Mouse (Mus musculus): ENCODE data around the gene Glrb.

The Glrb gene

DNA sequence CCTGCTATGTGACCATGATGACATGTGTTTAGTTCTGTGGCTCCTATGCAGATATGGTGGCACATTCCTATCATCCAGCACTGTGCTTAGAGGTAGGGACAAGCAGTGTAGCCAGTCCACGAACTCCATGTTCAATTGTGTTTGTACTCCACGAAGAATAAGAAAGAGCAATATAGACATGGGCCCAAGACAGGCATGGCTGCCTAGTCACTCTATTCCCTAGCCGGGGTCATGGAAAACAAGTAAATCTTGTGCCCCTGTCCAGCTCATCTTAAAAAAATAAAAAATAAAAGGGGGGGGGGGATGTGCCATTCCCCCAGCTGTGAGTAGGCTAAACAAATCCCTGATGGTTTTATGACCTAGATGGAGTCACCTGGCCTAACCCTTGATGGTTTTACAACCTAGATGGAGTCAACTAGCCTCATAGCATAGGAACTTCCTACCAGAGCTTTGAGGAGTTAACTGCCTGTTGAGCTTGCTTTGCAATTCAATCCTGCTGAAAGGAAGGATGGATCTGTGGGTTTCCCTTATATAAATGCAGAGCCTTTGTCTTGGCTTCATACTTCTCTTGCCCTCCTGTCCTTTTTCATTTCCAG lies 60.5 kb downstream of the Glrb start:
- Histone ChIP-seq H3K9me3 (ENCODE audit: low read length) (no peaks in the 10 kb centered on the region), H3K27me3 (ENCODE audit: insufficient read depth, low read length) (no peaks in the 10 kb centered on the region), H3K4me3 (replicated peaks; ENCODE audit: low read length) (no peak overlapping the region), H3K36me3 (ENCODE audit: insufficient read depth, low read length) (no peaks in the 10 kb centered on the region), H3K4me1 (replicated peaks; ENCODE audit: low read depth, low read length) (no peaks in the 10 kb centered on the region)
- TF ChIP-seq POU5F1 (IDR thresholded peaks at IDR 0.05; ENCODE audit: borderline replicate concordance, low read length) (no peak), CTCF (conservative IDR thresholded peaks at IDR 0.05; ENCODE audit: low read length) (no peak), NANOG (IDR thresholded peaks at IDR 0.05; ENCODE audit: borderline replicate concordance, low read length) (no peak)

DNA sequence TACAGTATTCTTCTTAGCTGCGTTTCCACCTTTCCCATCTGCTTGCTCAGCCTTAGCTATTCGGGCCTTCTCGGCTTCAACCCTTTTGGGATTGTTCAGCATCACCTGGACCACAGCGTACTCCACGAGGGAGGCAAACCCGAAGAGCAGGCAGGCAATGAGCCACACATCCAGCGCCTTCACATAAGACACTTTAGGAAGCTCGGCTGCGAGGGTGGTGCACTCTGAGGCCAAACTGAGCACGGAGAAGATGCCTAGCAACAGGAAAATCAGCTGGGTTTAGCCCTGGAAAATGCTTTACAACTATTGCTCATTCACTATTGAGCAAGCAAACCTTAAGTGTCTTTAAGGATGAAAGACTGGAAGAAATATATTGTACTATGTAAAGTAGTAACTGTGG lies 62.5 kb downstream of the Glrb start:
- H3K4me1 ChIP-seq (replicated peaks; ENCODE audit: low read depth, low read length) = no peaks in the 10 kb centered on the region
- no peak overlapping the region for H3K4me3 ChIP-seq (replicated peaks; ENCODE audit: low read length)
- TF ChIP-seq POU5F1 (IDR thresholded peaks at IDR 0.05; ENCODE audit: borderline replicate concordance, low read length) (no peak), NANOG (IDR thresholded peaks at IDR 0.05; ENCODE audit: borderline replicate concordance, low read length) (no peak), CTCF (conservative IDR thresholded peaks at IDR 0.05; ENCODE audit: low read length) (no peak)
- H3K9me3 ChIP-seq (ENCODE audit: low read length) = no peaks in the 10 kb centered on the region
- H3K36me3 ChIP-seq (ENCODE audit: insufficient read depth, low read length) = no peaks in the 10 kb centered on the region
- no peaks in the 10 kb centered on the region for H3K27me3 ChIP-seq (ENCODE audit: insufficient read depth, low read length)

DNA sequence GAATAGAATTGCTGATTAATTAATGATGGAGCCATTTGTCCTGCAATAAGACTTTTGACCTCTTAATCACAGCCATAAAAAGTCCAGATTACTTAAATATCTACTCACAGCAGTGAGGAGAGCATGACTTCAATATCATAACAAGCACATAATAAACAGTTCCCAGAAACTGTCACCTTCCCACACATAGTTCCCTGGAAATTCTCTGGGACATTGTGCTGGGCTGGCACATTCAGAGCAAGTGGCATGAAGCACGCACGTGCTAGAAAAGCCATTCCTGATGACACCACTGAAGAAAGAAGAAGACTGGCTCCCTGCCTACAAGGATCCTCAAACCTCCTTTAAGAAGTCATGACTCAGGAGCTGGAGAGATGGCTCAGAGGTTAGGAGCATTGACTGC lies 67.8 kb downstream of the Glrb start:
- Histone ChIP-seq H3K9me3 (ENCODE audit: low read length) (no peaks in the 10 kb centered on the region), H3K4me1 (replicated peaks; ENCODE audit: low read depth, low read length) (no peaks in the 10 kb centered on the region), H3K36me3 (ENCODE audit: insufficient read depth, low read length) (no peaks in the 10 kb centered on the region), H3K27me3 (ENCODE audit: insufficient read depth, low read length) (no peaks in the 10 kb centered on the region), H3K4me3 (replicated peaks; ENCODE audit: low read length) (no peak overlapping the region)
- TF ChIP-seq CTCF (conservative IDR thresholded peaks at IDR 0.05; ENCODE audit: low read length) (no peak), POU5F1 (IDR thresholded peaks at IDR 0.05; ENCODE audit: borderline replicate concordance, low read length) (no peak), NANOG (IDR thresholded peaks at IDR 0.05; ENCODE audit: borderline replicate concordance, low read length) (no peak)

GRCm38 (mm10) chr3:80839845-80840244 lies 73.6 kb downstream of the Glrb start:
- TF ChIP-seq POU5F1 (IDR thresholded peaks at IDR 0.05; ENCODE audit: borderline replicate concordance, low read length) = no peak
- TF ChIP-seq CTCF (conservative IDR thresholded peaks at IDR 0.05; ENCODE audit: low read length) = no peak
- TF ChIP-seq NANOG (IDR thresholded peaks at IDR 0.05; ENCODE audit: borderline replicate concordance, low read length) = no peak
- Histone ChIP-seq H3K27me3 (ENCODE audit: insufficient read depth, low read length) (no peaks in the 10 kb centered on the region), H3K4me1 (replicated peaks; ENCODE audit: low read depth, low read length) (no peaks in the 10 kb centered on the region), H3K4me3 (replicated peaks; ENCODE audit: low read length) (no peak overlapping the region), H3K36me3 (ENCODE audit: insufficient read depth, low read length) (no peaks in the 10 kb centered on the region), H3K9me3 (ENCODE audit: low read length) (no peaks in the 10 kb centered on the region)

DNA sequence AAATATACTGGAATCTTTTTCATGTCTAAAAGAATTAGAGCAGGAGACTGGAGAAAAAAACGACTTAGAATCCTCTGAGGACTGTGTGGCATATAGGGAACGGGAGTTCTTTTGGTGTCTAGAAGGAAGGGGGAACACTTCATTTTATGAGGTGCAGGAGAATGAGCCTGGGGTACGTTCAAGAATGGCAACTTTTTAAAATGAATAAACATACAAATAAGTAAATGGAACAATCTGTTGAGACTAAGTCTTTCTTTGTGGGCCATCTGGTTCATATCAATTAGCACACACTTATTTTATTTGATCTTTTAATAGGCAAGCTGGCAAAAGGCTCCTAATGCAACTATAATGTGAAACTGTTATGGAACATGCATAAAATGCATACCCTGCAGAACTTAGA lies 75.9 kb downstream of the Glrb start:
- TF ChIP-seq CTCF (conservative IDR thresholded peaks at IDR 0.05; ENCODE audit: low read length) (no peak), NANOG (IDR thresholded peaks at IDR 0.05; ENCODE audit: borderline replicate concordance, low read length) (no peak), POU5F1 (IDR thresholded peaks at IDR 0.05; ENCODE audit: borderline replicate concordance, low read length) (no peak)
- no peaks in the 10 kb centered on the region for H3K9me3 ChIP-seq (ENCODE audit: low read length)
- H3K4me1 ChIP-seq (replicated peaks; ENCODE audit: low read depth, low read length) = no peaks in the 10 kb centered on the region
- no peaks in the 10 kb centered on the region for H3K36me3 ChIP-seq (ENCODE audit: insufficient read depth, low read length)
- no peaks in the 10 kb centered on the region for H3K27me3 ChIP-seq (ENCODE audit: insufficient read depth, low read length)
- H3K4me3 ChIP-seq (replicated peaks; ENCODE audit: low read length) = no peak overlapping the region

DNA sequence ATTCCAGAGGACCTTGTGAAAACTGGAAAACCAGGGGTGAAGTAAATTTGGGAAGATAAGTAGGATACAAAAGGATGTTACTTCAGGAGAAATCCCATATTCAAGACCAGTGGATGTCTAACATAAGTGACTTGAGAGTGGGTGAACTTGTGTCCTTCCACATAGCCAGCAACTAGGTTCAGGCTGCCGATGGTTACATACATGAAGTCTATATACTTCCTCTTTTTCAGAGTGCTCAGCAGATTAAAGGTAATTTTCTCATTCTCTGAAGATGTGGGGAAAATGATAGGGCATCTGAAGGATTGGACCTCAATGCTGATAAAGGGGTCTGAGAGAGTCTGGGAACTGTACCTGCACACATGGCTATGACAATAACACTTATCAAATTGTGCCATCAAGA lies 89.5 kb downstream of the Glrb start:
- no peak overlapping the region for H3K4me3 ChIP-seq (replicated peaks; ENCODE audit: low read length)
- H3K27me3 ChIP-seq (ENCODE audit: insufficient read depth, low read length) = no peaks in the 10 kb centered on the region
- TF ChIP-seq NANOG (IDR thresholded peaks at IDR 0.05; ENCODE audit: borderline replicate concordance, low read length) (no peak), CTCF (conservative IDR thresholded peaks at IDR 0.05; ENCODE audit: low read length) (no peak), POU5F1 (IDR thresholded peaks at IDR 0.05; ENCODE audit: borderline replicate concordance, low read length) (no peak)
- H3K36me3 ChIP-seq (ENCODE audit: insufficient read depth, low read length) = no peaks in the 10 kb centered on the region
- no peaks in the 10 kb centered on the region for H3K4me1 ChIP-seq (replicated peaks; ENCODE audit: low read depth, low read length)
- H3K9me3 ChIP-seq (ENCODE audit: low read length) = no peaks in the 10 kb centered on the region

DNA sequence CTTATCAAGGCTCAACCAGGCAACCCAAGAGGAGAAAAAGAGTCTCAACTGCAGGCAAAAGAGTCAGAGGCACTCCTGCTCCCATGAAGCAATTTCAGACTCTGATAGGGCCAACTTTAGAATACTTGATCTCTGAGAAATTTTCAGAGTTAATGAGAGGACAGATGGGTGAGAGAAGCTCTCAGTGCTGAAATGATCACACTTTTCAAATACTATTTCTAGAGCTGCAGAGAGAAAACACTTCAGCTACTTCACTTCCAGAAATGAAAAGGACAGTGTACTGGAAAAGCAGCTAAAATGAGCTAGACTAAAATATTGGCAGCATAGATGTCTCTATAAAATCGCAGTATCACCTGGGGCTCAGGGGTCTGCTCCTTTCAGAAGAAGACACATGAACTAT lies 94.8 kb downstream of the Glrb start:
- TF ChIP-seq POU5F1 (IDR thresholded peaks at IDR 0.05; ENCODE audit: borderline replicate concordance, low read length) (no peak), CTCF (conservative IDR thresholded peaks at IDR 0.05; ENCODE audit: low read length) (no peak), NANOG (IDR thresholded peaks at IDR 0.05; ENCODE audit: borderline replicate concordance, low read length) (no peak)

DNA sequence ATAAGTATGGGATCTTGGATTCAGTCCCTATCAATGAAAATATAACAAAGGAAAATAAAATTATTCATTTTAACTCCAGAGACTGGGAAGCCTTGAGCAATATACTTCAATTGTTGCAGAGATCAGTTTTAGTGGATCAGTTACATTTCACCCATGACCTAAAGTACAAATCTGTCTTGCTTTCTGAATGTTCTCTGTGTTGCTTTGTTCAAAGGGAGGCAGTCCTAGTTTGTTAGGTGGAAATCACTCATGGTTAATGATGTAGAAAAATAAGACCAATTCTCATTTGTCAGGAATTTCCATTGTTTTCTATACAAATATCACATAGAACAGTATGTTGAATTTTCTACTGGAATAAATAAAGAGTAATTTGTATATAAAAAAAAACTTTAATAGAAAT lies 99.7 kb downstream of the Glrb start:
- Histone ChIP-seq H3K27me3 (ENCODE audit: insufficient read depth, low read length) (no peaks in the 10 kb centered on the region), H3K36me3 (ENCODE audit: insufficient read depth, low read length) (no peaks in the 10 kb centered on the region), H3K4me3 (replicated peaks; ENCODE audit: low read length) (no peak overlapping the region), H3K9me3 (ENCODE audit: low read length) (no peaks in the 10 kb centered on the region), H3K4me1 (replicated peaks; ENCODE audit: low read depth, low read length) (no peaks in the 10 kb centered on the region)
- TF ChIP-seq NANOG (IDR thresholded peaks at IDR 0.05; ENCODE audit: borderline replicate concordance, low read length) = no peak
- no peak for TF ChIP-seq POU5F1 (IDR thresholded peaks at IDR 0.05; ENCODE audit: borderline replicate concordance, low read length)
- no peak for TF ChIP-seq CTCF (conservative IDR thresholded peaks at IDR 0.05; ENCODE audit: low read length)

More for the DNA sequence above, 94.8 kb downstream of the Glrb start:
- no peaks in the 10 kb centered on the region for H3K9me3 ChIP-seq (ENCODE audit: low read length)
- no peaks in the 10 kb centered on the region for H3K36me3 ChIP-seq (ENCODE audit: insufficient read depth, low read length)
- H3K27me3 ChIP-seq (ENCODE audit: insufficient read depth, low read length) = no peaks in the 10 kb centered on the region
- no peak overlapping the region for H3K4me3 ChIP-seq (replicated peaks; ENCODE audit: low read length)
- H3K4me1 ChIP-seq (replicated peaks; ENCODE audit: low read depth, low read length) = no peaks in the 10 kb centered on the region

GRCm38 (mm10) chr3:80812237-80812636 lies 101.2 kb downstream of the Glrb start:
- Histone ChIP-seq H3K4me3 (replicated peaks; ENCODE audit: low read length) (no peak overlapping the region), H3K9me3 (ENCODE audit: low read length) (no peaks in the 10 kb centered on the region), H3K36me3 (ENCODE audit: insufficient read depth, low read length) (no peaks in the 10 kb centered on the region), H3K27me3 (ENCODE audit: insufficient read depth, low read length) (no peaks in the 10 kb centered on the region), H3K4me1 (replicated peaks; ENCODE audit: low read depth, low read length) (no peaks in the 10 kb centered on the region)
- TF ChIP-seq CTCF (conservative IDR thresholded peaks at IDR 0.05; ENCODE audit: low read length) = no peak
- TF ChIP-seq NANOG (IDR thresholded peaks at IDR 0.05; ENCODE audit: borderline replicate concordance, low read length) = no peak
- no peak for TF ChIP-seq POU5F1 (IDR thresholded peaks at IDR 0.05; ENCODE audit: borderline replicate concordance, low read length)

Measured in E14TG2a.4 (cell line).